Mouse (Mus musculus) hindbrain, postnatal 0 days (tissue): ENCODE data around the gene Oprl1. TPM values are rescaled to one million over a fixed set of nuclear protein-coding genes. Genes with fewer than 3 reads are reported as not detected.

Experiments used
- ATAC-seq: fragments of 200-750 bp; cut with Nextera tagmentation; 2 replicates; pipeline ENCODE4 v1.8.0; 2017; ENCODE audit warnings: mild to moderate bottlenecking, moderate TSS enrichment, moderate library complexity
- DNase-seq: peaks from one replicate; pipeline ENCODE4 v3.0.0-alpha.2; 2015; ENCODE audit warnings: low spot score
- H3K27ac ChIP-seq: fragments of 300-500 bp; sonication (generic); 2 replicates; pipeline ENCODE4 v1.5.1; 2014; ENCODE audit warnings: mild to moderate bottlenecking
- H3K27me3 ChIP-seq: fragments of 300-500 bp; sonication (generic); 2 replicates; pipeline ENCODE4 v1.6.1; 2014; ENCODE audit warnings: low read length, mixed read lengths; ENCODE audit not compliant: insufficient read depth
- H3K36me3 ChIP-seq: fragments of 300-500 bp; sonication (generic); 2 replicates; pipeline ENCODE4 v1.6.1; 2014; ENCODE audit warnings: low read length, mixed read lengths; ENCODE audit not compliant: insufficient read depth
- H3K4me1 ChIP-seq: fragments of 300-500 bp; sonication (generic); 2 replicates; pipeline ENCODE4 v1.6.1; 2014; ENCODE audit warnings: antibody characterized with exemption, low read length, mixed read lengths; ENCODE audit not compliant: insufficient read depth
- H3K4me2 ChIP-seq: fragments of 300-500 bp; sonication (generic); 2 replicates; pipeline ENCODE4 v1.6.1; 2014; ENCODE audit warnings: low read depth, mild to moderate bottlenecking, low read length, moderate library complexity, mixed read lengths
- H3K4me3 ChIP-seq: fragments of 300-500 bp; sonication (generic); 2 replicates; pipeline ENCODE4 v1.5.1; 2014; ENCODE audit warnings: low read length
- H3K9ac ChIP-seq: fragments of 300-500 bp; sonication (generic); replicated peaks from 2 replicates; pipeline ENCODE4 v1.6.1; 2014; ENCODE audit warnings: mild to moderate bottlenecking, low read length, moderate library complexity, mixed read lengths
- H3K9me3 ChIP-seq: fragments of 300-500 bp; sonication (generic); 2 replicates; pipeline ENCODE4 v1.6.1; 2016; ENCODE audit warnings: low read length, mixed read lengths
- CTCF ChIP-seq: IDR thresholded peaks from 2 replicates; pipeline ENCODE4 v1.5.1; 2016; ENCODE audit warnings: antibody characterized with exemption, control low read depth, low read depth
- WGBS: fragments of 180-500 bp; shearing (Covaris S2); extraction: QIAGEN DNeasy Blood & Tissue Kit; methylation state at CpG from one replicate; pipeline ENCODE4 v1.1.7; 2014; 5-methylcytosine and 5-hydroxymethylcytosine counted together
- polyA plus RNA-seq: library from polyadenylated mRNA; unstranded; fragments of >200 nt; fragmentation: Nextera tagmentation; extraction: Ambion mirVana; gene quantifications from 2 replicates; pipeline ENCODE4 v1.2.1, GENCODE M21; 2015
- total RNA-seq: library from RNA; depleted of rRNA; stranded (reverse); fragments of >200 nt; gene quantifications from 2 replicates; pipeline ENCODE4 v1.2.3, GENCODE M21; 2014; rRNA removed

Oprl1 gene
- total RNA-seq (177 and 221 TPM in 2 replicates), polyA plus RNA-seq (69.8 and 73.1 TPM in 2 replicates)

GRCm38 (mm10) chr2:181714903-181715326, at the start of gene Oprl1:
TSS of gene Oprl1 (plus strand) at chr2:181715016.
- DNase-seq = peak; percentile 83
- TF ChIP-seq CTCF = no peak
- no peaks in the 10 kb centered on the region for H3K27me3 ChIP-seq
- 0 out of 2 replicates have a peak, but pooled peaks cover 3% of the 10 kb centered on the region for H3K36me3 ChIP-seq
- peak within 1 kb of the TSS; percentile 88 for H3K27ac ChIP-seq
- H3K9ac ChIP-seq = peak within 1 kb of the TSS; percentile 63
- H3K4me3 ChIP-seq = peak within 1 kb of the TSS; percentile 46
- peak within 1 kb of the TSS; percentile 63 for H3K4me2 ChIP-seq
- H3K9me3 ChIP-seq = no peaks in the 10 kb centered on the region
- WGBS = 3% methylated on average over 7 of the region's 7 CpGs
- peak; percentile 68 for ATAC-seq
- peaks cover 16% of the 10 kb centered on the region; the same call in 1 of the 2 replicates for H3K4me1 ChIP-seq

DNA sequence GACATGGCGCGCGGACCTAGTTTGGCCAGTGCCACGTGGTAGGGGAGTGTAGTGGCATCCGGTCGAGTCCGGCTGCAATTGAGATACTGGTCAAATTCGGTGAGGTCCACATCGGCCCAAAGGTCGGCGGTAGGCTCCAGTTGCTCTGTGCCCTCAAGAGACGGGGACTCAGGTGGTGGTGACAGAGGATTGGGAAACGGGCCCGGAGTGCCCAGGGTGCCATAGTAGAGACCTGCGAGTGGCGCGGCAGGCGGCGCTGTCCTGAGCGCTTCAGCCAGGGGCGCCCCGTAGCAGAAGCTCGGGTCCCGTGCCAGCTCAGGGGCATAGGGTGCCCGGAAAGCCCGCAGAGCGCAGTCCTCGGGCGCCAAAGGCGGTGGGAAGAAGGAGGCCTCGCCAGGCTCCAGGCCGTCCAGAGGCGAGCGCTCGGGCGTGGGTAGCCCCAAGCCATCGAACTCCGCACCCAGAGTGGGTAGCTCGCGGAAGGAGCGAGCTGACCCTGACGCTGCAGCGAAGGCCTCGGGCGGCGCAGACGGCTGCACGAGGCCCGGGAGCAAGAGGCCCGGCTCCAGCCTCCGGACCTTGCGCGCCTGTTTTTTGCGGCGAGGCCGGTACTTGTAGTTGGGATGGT, 44.4 kb upstream of the Oprl1 start:
- Histone ChIP-seq H3K9ac (peak overlapping the region; percentile 44), H3K9me3 (no peaks in the 10 kb centered on the region), H3K36me3 (no peaks in the 10 kb centered on the region; the same call in 1 of the 2 replicates), H3K27ac (no peak overlapping the region), H3K4me1 (peaks cover 16% of the 10 kb centered on the region), H3K4me2 (peak overlapping the region; percentile 62), H3K27me3 (peaks cover 31% of the 10 kb centered on the region), H3K4me3 (peak overlapping the region; percentile 42)
- DNase-seq (no peak), ATAC-seq (no peak)
- 0 out of 2 replicates have a peak, but pooled peaks have one; percentile 17 for TF ChIP-seq CTCF
- WGBS = 4% methylated on average over 49 of the region's 56 CpGs

DNA sequence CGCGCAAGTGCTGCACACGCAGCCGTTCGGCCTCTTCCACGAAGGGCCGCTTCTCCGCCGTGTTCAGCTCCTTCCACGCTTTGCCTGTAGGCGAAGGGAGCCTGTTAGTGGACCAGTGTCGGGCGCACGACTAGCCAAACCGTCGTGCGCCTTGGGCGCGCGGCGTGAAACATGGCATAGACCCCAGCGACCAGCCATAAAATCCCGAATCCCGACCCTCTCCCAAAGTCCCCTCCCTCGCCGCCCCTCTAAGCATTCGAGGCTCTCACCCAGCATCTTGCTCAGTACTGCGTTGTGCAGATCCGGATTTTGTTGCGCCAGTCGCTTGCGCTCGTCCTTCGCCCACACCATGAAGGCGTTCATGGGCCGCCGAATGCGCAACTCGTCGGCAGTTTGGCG, 43.9 kb upstream of the Oprl1 start:
- WGBS = 1% methylated on average over 41 of the region's 41 CpGs
- Histone ChIP-seq H3K9me3 (no peaks in the 10 kb centered on the region), H3K27ac (peak overlapping the region; percentile 41; the same call in 1 of the 2 replicates), H3K4me2 (peak overlapping the region; percentile 62), H3K9ac (peak overlapping the region; percentile 44), H3K4me1 (peaks cover 20% of the 10 kb centered on the region), H3K36me3 (no peaks in the 10 kb centered on the region; the same call in 1 of the 2 replicates), H3K4me3 (peak overlapping the region; percentile 42), H3K27me3 (peaks cover 31% of the 10 kb centered on the region)
- ATAC-seq (no peak), DNase-seq (peak; percentile 30)
- TF ChIP-seq CTCF = no peak

DNA sequence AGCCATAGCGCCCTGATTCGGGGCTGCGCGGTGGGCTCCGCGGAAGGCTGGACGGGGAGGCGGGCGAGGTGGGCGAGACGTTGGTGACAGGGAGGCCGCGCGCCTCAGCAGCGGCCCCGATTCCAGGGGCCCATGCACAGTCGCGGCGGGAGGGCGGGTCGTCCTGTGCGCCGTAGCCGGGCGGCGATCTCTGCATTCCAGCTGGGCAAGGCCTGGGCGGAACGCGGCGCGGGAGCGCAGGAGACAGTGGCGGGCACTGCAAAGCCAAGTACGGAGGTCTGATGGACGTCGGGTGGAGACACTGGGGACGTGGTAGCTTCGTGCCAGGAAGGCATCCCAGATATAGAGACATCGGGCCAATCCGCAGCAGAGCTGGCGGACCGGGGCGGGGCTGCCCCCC, 43.5 kb upstream of the Oprl1 start, which contains the start of gene Sox18:
Sox18 (minus strand) TSS at position 315 of the 400 bp plus-strand sequence.
- no peak for TF ChIP-seq CTCF
- Histone ChIP-seq H3K4me2 (peak within 1 kb of the TSS; percentile 62), H3K9ac (peak within 1 kb of the TSS; percentile 44), H3K4me1 (peaks cover 24% of the 10 kb centered on the region), H3K4me3 (peak within 1 kb of the TSS; percentile 42), H3K27me3 (peaks cover 31% of the 10 kb centered on the region), H3K9me3 (no peaks in the 10 kb centered on the region), H3K27ac (peak within 1 kb of the TSS; percentile 41; the same call in 1 of the 2 replicates), H3K36me3 (no peaks in the 10 kb centered on the region; the same call in 1 of the 2 replicates)
- under 1% methylated on average over 43 of the region's 43 CpGs for WGBS
- ATAC-seq = 0 out of 2 replicates have a peak, but pooled peaks have one; percentile 21
- DNase-seq = no peak

- WGBS = 34% methylated on average over 7 of the region's 7 CpGs
- H3K27ac ChIP-seq = no peak overlapping the region
- H3K9ac ChIP-seq = no peak overlapping the region; the same call in 1 of the 2 replicates
- no peaks in the 10 kb centered on the region for H3K9me3 ChIP-seq
- no peaks in the 10 kb centered on the region; the same call in 1 of the 2 replicates for H3K36me3 ChIP-seq
- H3K4me1 ChIP-seq = peaks cover 30% of the 10 kb centered on the region
- TF ChIP-seq CTCF = no peak
- no peak for DNase-seq
- no peak for ATAC-seq
- peak overlapping the region; percentile 62; the same call in 1 of the 2 replicates for H3K4me2 ChIP-seq
- no peak overlapping the region for H3K4me3 ChIP-seq
- H3K27me3 ChIP-seq = peaks cover 31% of the 10 kb centered on the region
These were observed 42.8 kb upstream of the Oprl1 start for GRCm38 (mm10) chr2:181671984-181672383.

- H3K27me3 ChIP-seq = peaks cover 31% of the 10 kb centered on the region
- DNase-seq = no peak
These were observed 41.3 kb upstream of the Oprl1 start for GRCm38 (mm10) chr2:181673501-181673900.

More at GRCm38 (mm10) chr2:181673501-181673900, 41.3 kb upstream of the Oprl1 start:
- Histone ChIP-seq H3K4me3 (no peak overlapping the region), H3K9me3 (no peaks in the 10 kb centered on the region), H3K36me3 (no peaks in the 10 kb centered on the region; the same call in 1 of the 2 replicates), H3K4me1 (peaks cover 32% of the 10 kb centered on the region), H3K9ac (no peak overlapping the region), H3K4me2 (no peak overlapping the region), H3K27ac (no peak overlapping the region; the same call in 1 of the 2 replicates)
- no peak for TF ChIP-seq CTCF
- WGBS = 52% methylated on average over 1 of the region's 1 CpGs
- ATAC-seq = peak; percentile 22; the same call in 1 of the 2 replicates
